Mouse (Mus musculus): ENCODE data around the gene Aqp1. TPM values are rescaled to one million over a fixed set of nuclear protein-coding genes. Genes with fewer than 3 reads are reported as not detected.

Gene Aqp1
- total RNA-seq, 2 experiments from 2014 or later: 127 to 167 TPM

DNA sequence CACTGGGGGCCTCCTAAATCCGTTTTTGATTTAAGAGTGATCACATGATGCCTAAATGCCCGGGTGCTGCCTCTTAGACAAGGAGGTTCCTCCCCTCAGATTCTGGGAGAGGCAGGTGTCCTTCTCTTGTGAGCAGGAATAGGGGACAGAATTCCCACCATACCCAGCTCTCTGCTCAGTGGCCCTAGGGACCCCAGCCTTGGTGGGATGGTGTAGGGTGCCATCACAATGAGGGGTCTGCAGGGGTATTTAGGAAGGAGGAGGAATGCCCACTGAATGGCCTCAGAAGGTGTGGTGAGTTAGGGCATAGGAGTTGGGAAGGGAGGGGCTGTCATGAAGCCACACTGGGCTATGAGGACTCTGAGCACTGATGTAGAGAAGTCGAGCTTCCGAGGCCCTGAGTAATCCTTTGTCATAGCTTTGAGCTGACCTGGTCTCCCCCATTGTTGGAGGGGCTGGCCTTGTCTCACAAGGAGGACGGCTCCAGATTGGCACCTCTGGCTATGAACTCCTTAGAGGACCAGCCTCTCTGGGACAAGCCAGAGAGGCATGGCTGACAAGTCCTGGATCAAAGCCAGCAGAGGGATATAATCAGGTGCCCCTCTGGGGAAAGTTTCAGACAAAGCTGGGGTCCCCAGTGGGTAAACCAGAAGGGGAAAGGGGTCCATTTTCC lies 4.0 kb upstream of the Aqp1 start:
- no peak for DNase-seq

DNA sequence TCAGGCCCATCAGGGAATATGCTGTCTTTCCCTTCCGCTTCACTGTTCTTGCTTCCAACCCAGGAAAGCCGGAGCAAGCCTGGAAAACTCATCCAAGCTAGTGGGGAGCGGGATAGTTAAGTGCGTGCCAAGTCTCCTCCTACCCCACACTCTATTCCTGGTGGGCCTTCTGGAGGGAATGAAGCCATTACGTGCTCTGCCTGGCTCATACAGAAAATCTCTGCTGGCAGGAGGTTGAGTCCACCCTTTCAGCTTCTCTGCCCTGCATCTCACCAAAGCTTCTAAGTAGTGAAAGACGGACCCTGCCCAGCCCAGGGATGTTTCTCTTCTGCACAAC lies 3.5 kb upstream of the Aqp1 start:
- no peak for DNase-seq

DNA sequence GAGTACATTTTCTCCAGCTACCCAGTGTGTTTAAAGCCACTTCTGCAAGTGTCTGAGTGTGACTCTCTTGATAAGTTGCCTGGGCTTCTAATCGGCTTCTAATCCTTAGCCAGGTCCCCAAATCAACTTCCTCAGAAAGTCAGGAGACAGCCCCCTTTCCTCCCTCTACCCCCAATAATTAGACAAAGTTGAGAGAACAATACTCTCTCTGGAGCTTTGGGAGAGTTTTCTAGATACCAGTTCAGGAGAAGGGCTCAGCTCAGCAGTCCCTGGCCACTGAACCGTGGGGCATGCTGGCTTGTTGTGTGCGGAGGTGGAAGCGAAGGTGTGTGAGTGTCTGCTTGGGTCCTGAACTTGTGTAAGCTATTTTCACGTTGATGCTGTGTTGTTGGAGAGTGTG lies 1.0 kb downstream of the Aqp1 start:
- DNase-seq: no peak

DNA sequence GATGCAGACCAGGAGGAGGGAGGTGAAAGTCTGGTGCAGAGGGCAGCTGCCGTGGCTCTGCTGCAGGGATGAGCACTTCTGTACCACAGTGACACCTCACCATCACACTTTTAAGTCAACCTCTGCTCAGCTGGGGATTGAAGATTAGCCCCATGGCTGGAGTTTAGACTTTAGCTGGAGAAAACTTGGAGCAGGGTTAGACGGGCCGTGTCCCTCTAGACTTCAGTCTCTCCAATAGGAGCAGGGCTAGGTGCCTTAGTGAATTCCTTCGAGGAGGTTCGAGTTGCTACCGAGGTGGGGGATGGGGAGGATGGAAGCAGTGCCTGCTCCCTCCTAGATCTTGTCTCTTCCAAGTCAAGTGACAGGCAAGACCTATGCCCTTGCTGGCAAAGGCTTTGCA lies 1.8 kb downstream of the Aqp1 start:
- no peak for DNase-seq

DNA sequence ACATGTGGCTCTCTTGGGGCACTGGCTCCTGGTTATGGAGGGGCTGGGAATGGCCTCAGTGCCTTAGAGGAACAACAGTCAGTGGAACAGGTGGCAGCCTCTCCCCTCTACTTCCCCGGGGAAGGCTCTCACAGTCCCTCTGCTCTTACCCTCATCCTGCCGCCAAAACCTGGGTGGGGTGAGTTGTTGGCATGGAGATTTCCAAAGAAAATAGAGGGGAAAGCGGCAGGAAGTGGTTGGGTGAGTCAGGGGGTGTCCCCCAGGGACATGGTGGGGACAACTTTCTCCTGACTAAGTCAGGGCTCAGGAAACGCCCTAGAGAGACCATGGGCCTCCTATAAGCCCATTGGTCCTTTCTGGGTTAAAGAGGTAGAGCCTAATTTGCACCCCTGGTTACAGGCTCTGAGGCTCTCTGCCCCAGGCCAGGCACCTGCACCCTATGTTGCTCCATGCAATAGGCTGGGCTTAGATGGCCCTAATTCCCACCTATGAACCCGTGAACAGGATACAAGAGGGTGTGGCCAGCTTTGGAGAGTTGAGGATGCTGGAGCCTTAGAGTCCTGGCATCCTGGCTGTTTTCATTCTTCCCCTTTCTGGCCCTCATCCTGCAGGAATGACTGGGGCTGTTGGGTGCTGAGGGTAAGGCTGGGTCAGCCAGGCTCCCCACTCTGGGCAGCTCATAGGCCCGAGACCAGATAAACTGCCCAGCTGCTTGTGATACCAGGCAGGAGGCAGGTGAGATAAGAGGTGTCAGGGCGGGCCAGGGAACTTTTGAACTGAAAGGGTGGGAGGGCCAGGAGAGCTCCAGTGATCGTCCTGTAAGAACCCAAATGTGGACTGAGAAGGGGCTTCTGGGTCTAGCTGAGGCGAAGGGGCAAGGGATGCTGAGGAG lies 2.9 kb downstream of the Aqp1 start:
- no peak for DNase-seq

DNA sequence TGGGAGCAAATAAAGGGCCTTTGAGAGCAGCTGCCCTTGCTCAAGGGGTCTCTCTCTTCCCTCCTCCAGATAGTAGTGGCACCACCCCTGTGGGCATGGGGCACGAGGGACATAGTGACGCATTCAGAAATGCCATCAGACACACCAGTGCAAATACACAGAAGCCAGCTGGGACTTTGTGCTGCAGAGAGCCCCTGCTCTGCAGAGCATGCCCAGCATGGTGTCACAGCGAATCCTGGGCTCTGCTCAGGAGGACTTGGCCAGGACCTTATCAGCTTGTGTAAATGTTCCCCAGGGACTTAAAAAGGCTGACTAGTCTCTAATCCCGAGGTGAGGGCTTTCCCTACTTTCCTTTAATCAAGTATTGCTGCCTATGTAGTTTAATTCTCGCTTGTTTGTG lies 5.5 kb downstream of the Aqp1 start:
- DNase-seq: no peak

DNA sequence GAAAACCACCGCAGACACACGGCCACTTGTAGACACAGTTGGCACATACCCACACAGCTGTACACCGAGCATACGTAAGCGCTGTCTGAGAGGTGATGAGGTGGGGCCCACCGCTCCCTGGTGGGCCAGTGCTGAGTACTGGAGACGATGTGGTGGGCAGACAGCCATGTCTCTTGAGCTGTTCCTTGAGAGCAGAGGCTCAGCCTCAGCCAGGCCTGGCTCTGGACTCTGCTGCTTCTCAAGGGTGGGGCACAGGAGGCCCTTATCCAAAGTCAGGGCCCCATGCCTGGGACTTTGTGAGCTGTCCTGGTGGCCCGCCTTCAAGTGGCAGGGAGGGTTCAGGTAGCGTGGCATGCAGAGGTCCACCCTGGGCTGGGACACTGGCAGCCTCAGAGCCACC lies 6.1 kb downstream of the Aqp1 start:
- peak; percentile 55 for DNase-seq

DNA sequence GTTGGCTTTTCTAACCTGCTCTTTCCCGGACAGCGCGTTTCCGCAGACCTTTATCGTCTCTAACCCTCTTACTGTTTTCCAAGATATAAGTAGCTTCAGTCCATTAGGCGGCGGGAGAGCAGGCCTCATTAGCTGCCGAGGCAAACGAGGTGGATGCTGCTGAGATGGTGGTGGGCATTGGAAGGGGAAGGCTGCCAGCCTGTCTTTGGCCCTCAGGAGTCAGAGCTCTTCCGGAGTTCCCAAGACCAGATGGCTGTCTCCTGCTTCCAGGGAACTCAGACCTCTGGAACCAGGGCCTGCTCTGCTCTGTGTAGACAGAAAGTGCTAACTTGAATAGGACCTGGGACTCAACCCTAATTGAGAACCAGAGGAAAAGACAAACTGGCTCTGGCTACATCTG lies 7.2 kb downstream of the Aqp1 start:
- no peak for DNase-seq

DNA sequence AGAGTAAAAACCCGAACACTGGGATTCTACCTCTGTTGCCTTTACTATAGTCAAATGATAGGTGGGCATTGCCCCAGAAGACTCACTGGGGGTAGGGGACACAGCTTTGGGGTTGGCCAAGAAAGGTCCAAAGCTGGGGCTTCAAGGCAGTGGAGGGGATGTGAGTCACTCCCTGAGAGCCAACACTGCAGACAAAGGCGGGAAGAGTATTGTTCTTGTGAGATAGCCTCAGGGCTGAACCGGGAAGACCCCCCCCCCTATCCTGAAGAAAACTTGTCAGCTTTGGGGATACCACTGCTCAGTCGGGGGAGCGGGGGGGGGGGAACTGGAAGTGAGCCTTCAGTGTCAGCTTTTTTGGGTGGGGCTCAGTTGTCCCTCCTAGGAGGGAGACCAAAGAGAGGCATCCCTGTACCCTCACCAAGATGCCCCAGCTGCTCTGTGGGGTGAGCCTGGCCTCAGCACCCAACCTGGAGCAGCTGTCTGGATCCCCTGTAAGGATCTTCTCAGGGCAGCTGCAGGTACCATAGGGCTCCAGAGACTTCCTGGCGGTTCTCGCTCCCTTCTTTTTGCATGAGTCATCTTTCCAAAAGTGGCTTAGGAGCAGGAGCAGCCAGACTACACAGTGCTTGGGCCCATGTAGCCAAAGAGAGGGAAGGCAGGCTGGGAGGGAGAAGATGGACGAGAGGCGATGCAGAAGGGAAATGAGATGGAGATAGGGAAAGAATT lies 8.2 kb downstream of the Aqp1 start:
- DNase-seq: no peak

DNA sequence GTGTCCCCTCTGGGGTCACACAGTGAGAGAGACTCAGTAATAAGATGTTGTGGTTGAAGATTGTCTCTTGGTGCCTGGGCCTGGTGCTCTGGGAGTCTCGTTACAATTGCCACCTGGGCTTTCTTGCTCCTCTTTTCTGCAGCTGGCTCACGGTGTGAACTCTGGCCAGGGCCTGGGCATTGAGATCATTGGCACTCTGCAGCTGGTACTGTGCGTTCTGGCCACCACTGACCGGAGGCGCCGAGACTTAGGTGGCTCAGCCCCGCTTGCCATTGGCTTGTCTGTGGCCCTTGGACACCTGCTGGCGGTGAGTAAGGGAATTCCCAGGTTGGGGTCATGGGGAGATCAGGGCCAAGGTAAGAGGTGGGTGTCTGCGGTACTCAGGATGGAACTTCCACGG lies 9.0 kb downstream of the Aqp1 start:
- peak; percentile 6 for DNase-seq

DNA sequence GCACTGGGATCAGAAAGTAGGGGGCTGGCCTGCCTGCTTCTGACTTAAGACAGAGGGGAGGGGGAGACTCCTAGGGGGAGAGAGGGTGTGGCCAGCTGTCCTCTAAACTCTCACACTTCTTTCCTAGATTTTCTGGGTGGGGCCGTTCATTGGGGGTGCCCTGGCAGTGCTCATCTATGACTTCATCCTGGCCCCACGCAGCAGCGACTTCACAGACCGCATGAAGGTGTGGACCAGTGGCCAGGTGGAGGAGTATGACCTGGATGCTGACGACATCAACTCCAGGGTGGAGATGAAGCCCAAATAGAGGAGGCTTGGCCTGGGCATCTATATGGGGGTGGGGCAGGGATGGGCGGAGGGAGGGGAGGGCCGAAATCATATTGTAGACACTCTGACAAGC lies 10.3 kb downstream of the Aqp1 start:
- peak; percentile 2 for DNase-seq

DNA sequence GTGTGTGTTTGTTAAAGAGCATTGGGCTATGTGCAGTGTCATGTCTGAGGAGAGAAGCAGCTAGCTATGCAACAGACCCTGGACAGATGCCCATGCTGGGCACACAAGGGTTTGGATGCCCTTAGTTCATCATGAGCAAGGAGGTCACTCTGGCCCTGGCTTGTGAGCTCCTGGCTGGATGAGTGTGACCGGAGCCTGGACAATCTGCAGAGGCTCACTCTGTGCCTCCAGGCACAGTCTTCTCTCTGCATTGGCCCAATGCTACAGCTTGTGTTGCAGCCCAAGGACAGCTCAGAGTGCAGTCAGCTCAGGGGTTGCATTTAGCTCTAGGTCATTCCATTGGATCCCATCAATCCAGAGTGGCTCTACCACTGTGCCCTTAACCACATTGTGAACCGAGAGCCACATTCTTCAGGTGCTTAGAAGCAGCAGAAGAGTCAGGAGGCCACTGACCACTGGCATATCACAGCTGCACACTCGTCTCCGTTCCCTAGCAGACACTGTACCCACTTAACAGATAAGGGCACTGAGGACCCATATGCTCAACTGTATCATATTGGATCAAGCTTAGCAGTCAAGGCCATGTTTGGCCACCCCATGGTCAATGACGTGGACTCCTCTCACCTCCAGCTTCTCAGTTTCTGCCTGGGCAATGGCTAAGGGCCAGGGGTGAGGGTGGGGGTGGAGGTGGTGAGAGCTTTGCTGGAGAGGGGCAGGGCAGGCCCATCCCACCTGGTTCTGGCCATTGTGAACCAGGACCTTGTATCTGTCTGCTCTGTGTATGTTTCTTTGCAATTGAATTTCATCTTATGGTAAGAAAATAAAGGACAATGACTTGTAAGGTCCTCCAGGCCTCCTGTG lies 11.7 kb downstream of the Aqp1 start:
- DNase-seq: peak; percentile 4

DNA sequence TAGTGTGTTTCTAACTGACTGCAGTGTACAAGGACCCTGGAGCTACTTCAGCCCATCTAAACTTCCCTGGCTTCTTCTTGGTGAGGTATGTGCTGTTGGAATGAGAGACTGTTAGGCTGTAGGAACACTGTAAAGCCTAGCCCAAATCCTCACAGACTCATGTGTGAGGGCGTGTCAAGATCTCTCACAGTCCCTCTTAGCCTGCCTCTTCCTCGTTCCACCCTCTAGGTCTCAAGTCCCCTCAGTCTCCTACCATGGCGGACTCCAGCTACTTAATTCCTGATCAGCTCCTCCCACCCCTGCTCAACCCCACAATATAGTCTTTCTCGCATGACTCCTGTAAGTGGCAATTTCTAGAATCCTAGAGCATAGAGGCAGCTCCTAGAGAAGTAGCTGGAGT lies 13.0 kb downstream of the Aqp1 start:
- no peak for DNase-seq

DNA sequence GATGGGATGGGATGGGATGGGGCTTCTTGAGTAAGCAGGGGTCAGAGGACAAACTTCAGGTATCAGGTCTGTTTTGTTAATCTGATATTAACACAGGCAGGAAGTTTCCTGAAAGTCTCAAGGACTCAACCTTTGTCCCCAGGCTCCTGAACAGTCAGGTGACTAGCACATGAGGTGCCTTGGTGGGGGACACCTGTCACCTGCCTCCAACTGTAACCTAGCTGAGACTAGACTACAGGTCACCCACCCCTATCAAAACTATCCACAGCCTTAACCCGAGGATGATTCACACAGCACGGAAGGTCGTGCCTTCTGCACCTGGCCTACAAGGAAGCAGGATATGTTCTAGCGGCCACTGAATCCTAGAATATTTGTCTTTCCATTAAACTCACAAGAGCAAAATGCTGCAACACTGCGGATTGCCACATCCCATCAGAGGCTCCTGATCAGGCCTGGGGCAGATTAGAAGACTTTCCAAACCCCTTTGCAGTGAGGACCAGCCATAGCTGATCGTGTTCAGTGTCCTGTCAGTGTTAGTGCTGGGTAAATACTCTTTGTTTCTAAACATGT lies 14.2 kb downstream of the Aqp1 start:
- DNase-seq: no peak

DNA sequence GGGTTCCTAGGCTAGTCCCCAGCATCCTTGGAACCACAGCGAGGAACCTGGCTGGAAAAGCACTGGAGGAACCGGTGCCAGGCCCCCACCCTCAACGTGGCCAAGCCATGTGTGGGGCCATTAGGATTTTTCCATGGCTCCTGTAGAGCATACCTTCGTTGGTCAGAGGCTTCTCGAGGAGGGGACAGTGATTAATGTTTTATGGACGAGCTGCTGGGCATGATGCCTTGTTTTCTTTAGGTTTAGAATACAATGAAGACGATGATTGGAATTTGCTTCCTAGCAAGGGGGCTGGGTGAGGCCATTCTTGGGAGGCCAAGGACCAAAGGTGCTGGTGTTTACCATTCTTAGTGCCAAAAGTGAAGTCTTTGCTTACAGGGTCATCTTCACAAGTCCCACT lies 15.5 kb downstream of the Aqp1 start:
- DNase-seq: no peak

DNA sequence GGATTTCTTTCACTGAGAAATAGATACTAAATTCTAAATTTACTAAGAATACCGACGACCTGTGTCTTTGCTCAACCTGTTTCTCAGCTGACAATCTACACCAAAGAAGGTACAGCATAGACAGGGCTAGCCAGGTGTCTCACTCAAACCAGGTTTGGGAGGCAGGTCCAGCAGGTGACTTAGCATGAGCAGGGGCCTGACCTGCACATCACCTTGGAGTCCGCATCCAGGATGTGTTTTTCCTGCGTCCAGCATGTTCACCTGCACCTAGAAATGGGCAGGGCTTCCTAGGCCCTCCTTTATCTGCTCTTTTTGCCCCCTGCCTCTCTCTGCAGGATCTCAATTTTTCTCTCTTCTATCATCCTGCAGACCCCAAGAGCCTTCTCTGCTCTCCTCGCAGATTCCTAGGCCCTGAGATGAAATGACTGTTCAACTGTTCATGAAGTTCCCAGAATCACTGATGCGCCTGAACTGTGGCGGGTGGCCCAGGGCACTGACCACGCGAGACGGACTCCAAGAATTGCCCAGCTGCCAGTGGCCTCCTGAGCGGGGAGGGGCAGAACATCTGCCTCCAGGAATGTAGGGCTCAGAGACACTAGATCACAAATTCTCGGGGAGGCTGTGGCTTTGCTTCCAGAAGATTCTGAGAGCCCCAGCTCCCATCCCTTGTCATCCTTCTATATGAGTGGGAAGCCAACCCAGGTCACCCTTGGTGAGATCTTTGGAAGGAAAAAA lies 17.6 kb downstream of the Aqp1 start:
- DNase-seq: no peak

DNA sequence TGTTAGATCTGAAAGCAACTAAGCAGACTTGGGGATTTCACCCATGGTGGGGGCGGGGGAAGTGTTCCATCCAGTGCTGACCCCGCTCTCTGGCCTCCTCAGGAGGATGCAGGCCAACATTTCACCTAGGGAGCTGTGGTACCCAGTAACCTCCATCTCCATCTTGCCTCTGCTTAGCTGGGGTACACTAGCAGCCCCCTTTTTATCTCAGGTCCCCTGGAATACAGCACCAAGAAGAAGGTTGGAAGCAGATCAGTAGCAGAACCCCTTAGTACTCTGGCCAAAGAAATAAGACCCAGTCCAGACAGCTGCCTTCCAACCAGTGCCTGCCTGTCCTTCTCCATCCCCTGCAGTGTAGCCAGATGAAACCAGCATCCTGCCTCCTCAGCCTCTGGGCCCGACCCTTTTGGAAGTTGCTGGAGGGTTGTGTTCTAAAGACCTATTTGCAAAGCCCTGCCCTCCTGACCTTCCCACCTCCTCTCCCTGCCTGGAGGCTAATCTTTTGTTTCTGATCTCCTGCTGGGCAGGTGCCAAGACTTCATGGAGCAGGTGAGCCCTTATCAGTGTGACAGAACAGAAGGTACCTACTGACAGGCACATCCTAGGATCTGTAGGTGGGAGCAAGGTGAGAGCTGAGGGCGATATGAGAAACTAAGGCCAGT lies 18.4 kb downstream of the Aqp1 start:
- no peak for DNase-seq

DNA sequence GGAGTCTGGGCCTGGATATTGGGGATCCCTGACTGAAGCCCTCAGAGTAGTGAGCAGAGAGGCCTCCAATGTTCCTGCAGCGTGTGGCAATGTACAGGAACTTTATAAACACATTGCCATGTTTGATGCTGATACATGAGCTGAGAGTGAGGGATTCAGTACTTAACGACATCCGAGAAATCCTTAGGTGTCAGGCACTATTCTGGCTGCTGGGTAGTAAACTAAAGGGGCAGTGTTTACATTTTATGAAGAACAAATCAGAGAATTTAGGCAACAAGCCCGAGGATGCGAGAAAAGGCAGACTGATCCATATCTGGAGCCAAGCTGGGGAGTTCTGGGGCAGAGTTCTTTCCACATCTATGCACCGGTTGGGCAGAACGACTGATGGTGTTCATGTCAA lies 19.3 kb downstream of the Aqp1 start:
- DNase-seq: no peak

DNA sequence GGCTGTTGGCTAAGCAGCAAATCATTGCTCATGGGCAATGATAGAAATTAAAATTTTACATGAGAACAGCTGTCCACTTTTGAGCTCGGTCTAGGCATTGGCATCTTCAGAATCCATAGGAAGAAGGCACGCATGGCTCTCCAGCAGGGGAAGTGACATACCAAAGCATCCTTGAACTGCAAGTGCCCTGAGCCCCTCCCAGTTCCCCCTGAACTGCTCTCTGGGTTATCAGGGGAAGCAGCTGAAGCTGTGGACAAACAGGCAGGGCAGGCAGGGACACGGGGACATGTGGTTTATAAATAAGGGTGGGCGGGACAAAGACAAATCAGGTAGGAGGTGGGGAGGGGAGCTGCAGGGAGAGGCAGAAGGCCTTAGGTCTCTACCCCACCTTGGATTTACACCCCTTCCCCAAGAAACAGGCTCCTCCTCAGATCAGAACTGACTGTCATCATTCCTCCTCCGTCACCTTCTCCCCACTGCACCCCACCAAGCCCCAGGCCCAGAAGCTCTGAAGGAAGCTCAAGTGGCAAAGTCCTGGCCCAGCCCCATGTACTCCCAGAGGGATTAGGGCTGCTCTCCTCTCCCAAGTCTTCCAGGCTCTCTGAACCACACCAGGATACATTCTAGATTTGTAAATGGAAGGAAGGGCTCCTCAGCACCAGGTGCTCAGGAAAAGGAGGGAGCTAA lies 19.9 kb downstream of the Aqp1 start:
- DNase-seq: peak; percentile 5

DNA sequence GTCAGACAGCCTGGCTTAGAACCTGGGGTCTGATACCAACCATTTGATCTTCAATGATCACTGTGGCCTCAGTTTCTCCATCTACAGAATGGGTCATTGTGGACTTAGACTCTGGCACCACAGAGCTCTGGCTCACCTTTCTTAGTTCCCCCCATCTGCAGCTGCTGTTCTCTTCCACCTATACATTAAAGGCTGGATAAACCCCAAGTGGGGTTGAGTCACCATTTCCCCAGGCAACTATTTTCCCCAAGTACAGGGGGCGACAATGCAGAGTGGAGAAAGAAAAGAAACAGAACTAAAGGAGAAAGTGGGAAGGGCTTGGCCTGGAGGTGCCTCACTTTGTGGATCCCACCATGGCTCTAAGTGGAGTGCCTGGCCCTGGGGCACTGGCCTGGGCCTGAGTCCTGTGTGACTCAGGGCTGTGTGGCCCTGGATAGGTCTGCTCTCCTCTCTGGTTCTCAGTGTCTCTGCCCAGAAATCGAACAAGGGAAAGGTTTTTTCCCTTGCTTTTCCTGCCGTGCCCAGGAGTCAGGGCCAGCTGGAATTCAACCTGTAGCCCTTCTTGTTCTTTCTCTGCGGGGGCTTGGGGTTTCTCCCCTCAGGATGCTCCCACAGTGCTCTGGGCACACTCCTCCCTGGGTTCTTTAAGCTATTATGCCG lies 20.9 kb downstream of the Aqp1 start:
- DNase-seq: no peak
